17 mouse cellular contexts compared by ENCODE assay signal in genomic region chr9:14386831-14387230, GRCm38 (mm10).
"Had no signal": no experiment of that assay in that cellular context is flagged by ENCODE, and none has a peak within 500 bp of the region (broad histone marks: within the 10 kb centered on the region; RNA-seq: fewer than 3 reads in every experiment).

No protein-coding gene starts in this region.

- H3K9me3 ChIP-seq: limb, embryonic 15.5 days; midbrain, embryonic 10.5 days; neural tube, embryonic 15.5 days; stomach, embryonic 15.5 days had no signal

- H3K27me3 ChIP-seq: neural tube, embryonic 15.5 days; stomach, embryonic 15.5 days had no signal

- ATAC-seq: intestine, postnatal 0 days had no signal

- H3K27ac ChIP-seq: left cerebral cortex, adult 2 months; limb, embryonic 15.5 days; midbrain, embryonic 10.5 days; neural tube, embryonic 15.5 days; stomach, embryonic 15.5 days had no signal

- H3K9ac ChIP-seq: limb, embryonic 15.5 days; lung, embryonic 14.5 days; neural tube, embryonic 15.5 days; stomach, embryonic 15.5 days had no signal

- DNase-seq: kidney, adult 8-10 months; kidney, postnatal 25 days; lung, embryonic 14.5 days; lung, postnatal 10 days; lung, postnatal 4 days; midbrain, embryonic 14.5 days; right cerebral cortex, adult 18-20 months; spleen, adult 18-20 months; thymus, adult 2 months; thymus, postnatal 36 days had no signal

- H3K4me3 ChIP-seq: left cerebral cortex, adult 2 months; limb, embryonic 15.5 days; midbrain, embryonic 10.5 days; myocyte; neural tube, embryonic 15.5 days; stomach, embryonic 15.5 days had no signal

- H3K4me2 ChIP-seq: limb, embryonic 15.5 days; lung, embryonic 14.5 days; neural tube, embryonic 15.5 days; stomach, embryonic 15.5 days had no signal

- H3K36me3 ChIP-seq: limb, embryonic 15.5 days; midbrain, embryonic 10.5 days; neural tube, embryonic 15.5 days; stomach, embryonic 15.5 days had no signal
